Mouse (Mus musculus): ENCODE results near the gene Sox5.

Sox5 gene

DNA sequence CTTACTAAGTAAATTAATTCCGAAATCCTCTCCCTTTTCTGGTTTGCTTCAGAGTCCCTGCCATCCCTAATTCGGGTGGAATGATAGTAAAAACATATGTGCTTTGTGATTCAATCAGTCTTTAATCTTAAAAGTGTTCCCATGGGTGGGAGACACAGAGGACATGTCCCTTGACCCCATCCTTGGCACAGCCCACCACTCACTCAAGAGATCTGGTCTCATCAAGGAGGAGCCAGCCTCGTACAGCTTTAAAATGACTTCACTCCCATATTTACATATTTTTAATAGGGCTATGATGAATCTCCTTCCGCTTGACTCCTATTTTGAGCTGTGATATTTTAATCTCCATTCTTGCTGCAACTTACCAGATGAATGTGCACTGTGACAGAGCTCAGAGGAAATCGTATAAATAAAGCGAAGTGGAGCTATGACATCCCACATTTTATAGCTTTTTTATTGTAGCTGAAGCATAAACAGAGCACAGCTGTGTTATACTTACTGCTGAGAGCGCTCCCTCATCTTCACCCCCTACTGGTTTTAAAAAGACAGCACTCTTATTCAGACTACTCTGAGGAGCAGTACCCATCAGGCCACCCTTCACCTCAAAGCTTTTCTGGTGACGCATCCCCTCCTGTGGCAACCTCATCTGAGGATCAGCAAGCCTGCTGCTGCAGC is 185.1 kb downstream of the Sox5 start:
- no peak for DNase-seq (ENCODE audit: extremely low read depth, low read depth, low spot score)

DNA sequence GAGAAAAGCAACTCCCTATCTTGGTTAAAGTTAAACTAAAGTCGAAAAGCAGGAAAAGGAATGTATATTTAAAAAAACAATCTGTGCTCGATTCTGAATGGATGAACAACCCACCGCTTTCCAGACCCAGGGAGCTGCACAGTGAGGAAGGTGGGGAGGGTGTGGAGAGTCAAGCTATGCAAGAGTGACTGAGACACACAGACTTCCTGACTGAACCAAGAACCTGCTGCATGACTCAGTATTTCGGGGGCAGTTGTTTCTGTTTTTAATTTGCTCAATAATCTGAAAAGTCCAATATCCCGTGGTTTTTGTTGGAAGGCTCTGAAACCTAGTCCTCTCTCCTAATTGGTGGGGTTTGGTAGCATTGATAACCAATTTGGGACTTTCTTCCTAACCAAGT is 196.9 kb downstream of the Sox5 start:
- no peak for DNase-seq (ENCODE audit: extremely low read depth, low read depth, low spot score)

GRCm38 (mm10) chr6:144584074-144584840 is 197.5 kb downstream of the Sox5 start:
- DNase-seq (ENCODE audit: extremely low read depth, low read depth, low spot score), result no peak

DNA sequence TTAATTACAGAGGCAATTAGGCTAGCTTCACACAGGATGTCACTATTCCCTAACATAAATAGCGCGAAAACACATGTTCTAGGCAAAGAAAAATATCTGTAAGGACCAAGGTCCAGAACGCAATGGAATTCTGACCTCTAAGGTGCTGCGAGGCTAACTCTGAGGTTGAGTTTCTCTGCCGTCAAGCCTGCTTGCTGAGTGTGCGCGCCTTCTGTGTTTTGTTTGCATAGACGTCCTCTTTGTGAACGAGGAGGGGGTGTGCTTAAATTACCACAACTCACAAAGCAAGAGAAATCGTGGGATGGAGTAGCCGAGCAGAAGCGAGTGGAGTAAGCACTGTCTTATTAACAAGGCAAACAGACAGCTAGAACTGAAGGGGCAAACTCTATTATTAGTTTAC is 202.5 kb downstream of the Sox5 start:
- no peak for DNase-seq (ENCODE audit: extremely low read depth, low read depth, low spot score)

GRCm38 (mm10) chr6:144570850-144571249 is 210.9 kb downstream of the Sox5 start:
- no peak for DNase-seq (ENCODE audit: extremely low read depth, low read depth, low spot score)

DNA sequence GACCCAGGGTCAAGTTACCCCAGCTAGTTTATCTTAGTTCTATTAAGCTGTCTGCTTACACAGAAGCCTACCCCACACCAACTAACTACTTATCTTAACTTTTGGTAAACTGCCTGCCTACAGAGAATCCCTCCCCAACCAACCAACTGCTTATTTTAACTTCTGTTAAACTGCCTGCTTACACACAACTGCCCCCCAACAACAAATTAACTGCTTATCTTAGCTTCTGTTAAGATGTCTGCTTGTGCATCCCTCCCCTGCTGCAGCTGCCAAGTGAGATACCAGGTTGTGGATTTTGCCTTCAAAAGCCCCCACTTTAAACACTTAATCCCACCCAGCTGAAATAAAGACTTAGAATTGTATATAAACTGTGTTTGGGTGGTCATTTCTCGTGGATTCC is 215.9 kb downstream of the Sox5 start:
- no peak for DNase-seq (ENCODE audit: extremely low read depth, low read depth, low spot score)

DNA sequence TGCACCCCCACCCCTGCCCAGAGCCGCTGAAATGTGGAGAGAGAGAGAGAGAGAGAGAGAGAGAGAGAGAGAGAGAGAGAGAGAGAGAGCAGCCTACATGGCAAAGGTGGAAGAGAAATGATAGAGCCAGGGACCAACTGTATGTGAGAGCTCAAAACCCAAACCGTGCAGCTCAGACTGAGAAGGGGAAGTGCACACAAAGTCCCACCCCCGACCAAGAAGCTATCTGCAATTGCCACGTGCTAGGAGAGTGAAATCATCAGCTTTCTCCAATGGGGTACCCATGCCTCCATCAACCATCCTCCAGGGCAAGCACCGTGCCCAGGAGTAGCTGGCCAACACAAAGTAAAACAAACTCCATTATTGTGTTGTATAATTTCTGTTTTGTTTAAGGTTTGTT is 220.1 kb downstream of the Sox5 start:
- DNase-seq (ENCODE audit: extremely low read depth, low read depth, low spot score), result no peak

DNA sequence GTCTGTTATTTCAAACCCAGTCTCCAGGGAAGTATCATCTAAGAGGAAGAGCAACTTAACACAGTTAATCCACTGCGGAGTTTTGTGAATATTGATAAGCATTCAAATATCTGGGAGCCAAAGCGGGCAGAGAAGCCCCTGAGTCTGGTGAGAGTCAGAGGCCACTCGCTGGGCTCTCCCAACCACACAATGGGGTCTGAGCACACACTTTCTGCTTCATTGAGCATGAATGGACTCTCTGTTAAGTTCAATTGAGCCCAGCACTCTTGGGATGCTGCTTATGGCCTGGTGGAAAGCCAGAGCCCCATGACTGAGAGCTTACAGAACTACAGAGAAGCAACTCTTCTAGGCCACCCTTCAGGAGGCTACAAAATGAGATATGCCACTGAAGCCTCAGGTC is 221.6 kb downstream of the Sox5 start:
- DNase-seq (ENCODE audit: extremely low read depth, low read depth, low spot score), result no peak

DNA sequence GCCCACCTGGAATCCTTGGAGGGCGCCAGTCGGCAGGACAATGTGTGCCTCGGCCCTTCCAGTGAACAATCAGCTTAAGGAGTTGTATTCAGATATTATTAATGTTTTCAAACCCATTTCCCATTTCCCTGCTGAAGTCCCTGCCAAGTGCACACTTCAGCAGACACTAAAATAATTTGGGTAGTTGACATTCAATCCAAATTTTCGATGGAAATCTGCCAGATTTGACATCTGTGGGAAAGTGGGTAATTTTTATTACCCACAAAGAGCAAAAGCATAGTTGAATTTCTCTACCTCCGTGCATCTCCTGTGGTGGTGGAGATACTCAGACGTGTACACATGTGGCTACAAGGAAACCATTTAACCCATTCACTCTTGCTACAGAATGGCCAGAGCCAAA is 228.3 kb downstream of the Sox5 start:
- DNase-seq (ENCODE audit: extremely low read depth, low read depth, low spot score), result no peak

DNA sequence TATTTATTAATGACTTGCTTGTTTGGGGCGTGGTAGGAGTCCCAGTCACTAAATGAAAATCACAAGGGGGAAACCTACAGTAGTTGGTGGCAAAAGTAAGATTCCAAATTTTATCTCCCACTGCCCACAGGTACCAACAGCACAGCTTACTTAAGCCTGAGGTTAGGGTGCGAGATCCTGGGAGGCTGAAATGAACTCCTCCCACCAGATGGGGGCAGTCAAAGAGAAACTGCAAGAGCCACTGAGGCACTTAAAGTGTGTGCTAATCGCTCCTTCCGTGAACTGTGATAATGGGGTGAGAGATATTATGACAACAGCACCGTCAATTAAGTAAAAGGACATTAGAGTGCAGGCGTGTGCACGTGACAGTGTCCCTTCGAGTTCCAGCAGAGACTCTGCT is 232.8 kb downstream of the Sox5 start:
- DNase-seq (ENCODE audit: extremely low read depth, low read depth, low spot score), result no peak

DNA sequence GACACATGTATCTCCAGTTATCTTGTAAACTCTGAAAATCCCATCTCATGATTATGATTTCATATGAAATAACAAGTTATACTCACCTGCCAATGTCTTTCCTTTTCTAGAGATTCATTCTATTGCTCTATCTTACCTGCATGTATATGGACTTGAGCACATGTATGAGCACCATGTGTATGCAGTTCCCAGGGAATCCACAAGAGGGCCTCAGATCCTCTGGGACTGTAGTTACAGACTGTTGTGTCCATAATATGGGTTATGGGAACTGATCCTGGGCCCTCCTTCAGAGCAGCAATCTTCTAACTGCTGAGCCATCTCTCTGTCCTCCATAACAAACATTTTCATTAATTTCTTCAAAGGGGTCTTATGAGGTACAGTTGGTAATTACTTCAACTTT is 234.6 kb downstream of the Sox5 start:
- DNase-seq (ENCODE audit: extremely low read depth, low read depth, low spot score), result no peak

- no peak for DNase-seq (ENCODE audit: extremely low read depth, low read depth, low spot score)
Observed at GRCm38 (mm10) chr6:144545549-144545948, 236.2 kb downstream of the Sox5 start.

DNA sequence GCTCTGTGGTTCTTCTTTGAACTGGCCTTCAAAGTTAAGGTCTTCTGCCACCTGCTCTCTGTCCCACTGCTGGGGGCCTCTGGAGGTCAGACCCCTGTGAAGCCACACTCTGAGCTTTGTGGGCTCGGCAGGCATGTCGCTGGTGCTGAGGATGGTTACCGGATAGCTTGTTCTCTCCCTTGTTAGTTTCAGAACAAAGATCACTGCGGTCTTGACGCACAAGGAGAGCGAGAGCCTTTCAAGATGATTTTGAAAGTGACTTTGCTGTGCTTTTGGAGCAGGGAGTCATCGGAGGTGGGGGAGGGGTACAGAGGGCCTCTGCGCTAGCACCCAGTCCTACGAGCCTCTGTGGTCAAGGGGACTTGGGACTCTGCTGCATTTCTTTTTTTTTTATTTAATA is 240.5 kb downstream of the Sox5 start:
- no peak for DNase-seq (ENCODE audit: extremely low read depth, low read depth, low spot score)

DNA sequence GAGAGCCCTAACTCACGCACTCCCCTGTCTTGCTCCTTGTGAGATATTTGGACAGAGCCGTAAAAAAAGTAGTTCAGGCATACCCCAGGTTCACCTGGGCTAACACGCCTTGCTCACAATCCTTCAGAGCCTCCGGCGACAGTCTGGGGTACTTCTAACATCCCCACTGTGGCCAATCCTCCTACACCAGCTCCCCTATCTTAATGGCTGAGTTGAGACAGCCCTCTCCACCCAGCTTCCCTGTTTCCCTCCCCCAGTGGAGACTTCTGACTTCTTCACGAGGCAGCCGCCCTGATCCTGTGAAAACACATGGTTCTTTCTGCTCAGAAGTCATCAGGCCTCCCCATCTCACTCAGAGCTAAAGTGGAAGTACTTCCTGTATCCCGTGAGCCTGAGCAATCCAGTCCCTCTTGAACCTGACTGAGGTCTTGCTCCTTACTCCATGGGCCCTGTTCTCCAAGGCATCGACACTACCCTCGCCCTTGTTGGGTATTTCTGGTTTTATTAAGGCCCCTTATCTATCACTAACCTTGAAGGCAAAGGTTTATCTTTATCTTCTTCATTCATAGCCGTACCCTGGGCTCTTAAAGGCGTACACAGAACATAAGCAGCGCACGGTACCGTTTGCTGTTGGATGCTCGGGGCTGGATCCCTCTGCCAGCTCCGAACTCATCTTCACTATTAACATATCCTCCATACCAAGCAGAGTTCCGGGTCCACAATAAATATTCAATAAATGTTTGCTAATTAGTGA is 242.2 kb downstream of the Sox5 start:
- DNase-seq (ENCODE audit: extremely low read depth, low read depth, low spot score), result no peak

- no peak for DNase-seq (ENCODE audit: extremely low read depth, low read depth, low spot score)
Observed at GRCm38 (mm10) chr6:144523479-144523878, 258.3 kb downstream of the Sox5 start.

DNA sequence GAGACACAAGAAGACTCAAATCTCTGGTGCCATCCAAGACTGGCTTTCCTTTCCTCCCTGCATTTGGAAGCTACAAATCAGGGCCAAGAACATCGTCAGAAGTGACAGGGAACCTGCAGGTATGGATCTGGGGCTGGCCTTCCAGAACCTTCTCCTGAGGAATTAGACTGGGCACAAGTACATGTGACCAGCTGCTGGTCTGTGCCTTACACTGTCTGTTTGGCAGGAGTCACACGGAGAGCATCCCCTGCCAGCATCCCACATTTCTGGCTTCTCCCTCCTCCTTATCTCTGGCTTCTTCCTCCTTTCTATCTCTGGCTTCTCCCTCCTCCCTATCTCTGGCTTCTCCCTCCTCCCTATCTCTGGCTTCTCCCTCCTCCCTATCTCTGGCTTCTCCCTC is 263.0 kb downstream of the Sox5 start:
- no peak for DNase-seq (ENCODE audit: extremely low read depth, low read depth, low spot score)

DNA sequence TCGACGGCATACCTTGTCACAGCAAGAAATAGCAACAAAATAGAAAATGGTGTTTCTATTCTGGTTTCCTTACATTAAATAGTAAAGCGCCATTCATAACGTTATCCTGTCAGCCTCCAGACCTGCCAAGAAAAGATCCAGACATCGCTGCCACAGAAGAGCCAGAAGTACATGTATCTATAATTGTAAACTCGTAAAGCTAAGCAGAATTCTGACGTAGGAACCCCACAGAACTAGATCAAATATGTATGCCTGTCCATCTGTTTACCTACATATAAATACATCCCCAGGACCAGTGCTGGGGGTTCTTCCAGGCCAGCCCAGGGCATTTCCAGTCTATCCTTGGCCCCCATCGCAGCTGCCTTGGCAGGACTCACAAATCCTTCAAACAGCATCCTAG is 265.9 kb downstream of the Sox5 start:
- DNase-seq (ENCODE audit: extremely low read depth, low read depth, low spot score), result no peak

DNA sequence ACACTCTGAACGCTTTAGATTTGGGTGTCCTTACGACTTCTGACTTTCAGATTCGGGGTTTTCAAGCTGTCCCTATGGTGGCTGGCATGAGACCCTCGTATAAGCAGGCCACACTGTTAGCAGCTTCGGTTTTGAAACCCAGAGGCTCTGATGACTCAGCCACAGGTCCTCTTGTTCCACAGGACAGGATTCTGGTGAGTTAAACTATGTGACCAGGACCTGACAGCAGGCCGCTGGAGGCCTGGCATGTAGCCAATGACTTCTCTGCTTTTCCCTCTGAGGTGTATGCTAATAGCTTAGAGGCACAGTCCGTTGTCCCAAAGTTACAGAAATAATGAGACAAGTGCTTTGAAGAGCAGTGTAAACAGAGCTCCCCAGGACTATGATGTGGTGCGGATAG is 268.0 kb downstream of the Sox5 start:
- no peak for DNase-seq (ENCODE audit: extremely low read depth, low read depth, low spot score)

DNA sequence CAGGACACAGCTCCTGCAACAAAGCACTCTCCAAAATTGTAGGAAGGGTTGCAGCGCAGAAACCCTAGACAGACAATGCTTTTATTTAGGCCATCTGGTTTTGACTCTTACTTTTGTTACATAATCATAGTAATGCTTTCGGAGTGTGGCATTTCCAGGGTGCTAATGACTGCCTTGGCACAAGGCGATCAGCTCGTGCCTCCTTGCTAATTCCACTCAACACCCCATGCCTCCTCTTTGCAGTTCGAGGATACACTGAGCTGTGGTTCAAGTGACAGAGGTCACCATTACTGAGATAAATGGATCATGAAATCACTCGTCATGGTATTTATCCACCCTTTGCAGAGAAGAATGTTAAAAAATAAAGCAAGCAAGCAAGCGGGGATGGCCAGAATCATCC is 269.9 kb downstream of the Sox5 start:
- no peak for DNase-seq (ENCODE audit: extremely low read depth, low read depth, low spot score)

DNA sequence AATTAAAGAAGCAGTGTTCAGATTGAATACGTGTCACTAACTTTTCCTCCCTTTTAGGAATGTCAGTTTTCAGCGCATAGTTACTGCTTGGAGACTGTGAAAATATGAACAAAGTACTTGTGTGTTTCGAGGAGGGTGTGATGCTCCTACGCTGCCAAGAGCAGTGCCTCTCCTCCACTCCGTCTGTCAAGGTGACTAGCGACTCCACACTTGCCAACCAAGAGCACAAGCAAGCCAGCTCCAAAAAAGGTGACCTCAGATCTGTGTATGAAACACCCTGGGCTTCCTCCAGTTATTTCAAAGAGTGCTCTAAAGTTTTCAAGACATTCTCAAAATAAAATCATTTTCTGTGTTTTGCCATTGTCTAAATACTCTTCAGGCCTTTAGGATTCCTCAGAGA is 271.6 kb downstream of the Sox5 start:
- no peak for DNase-seq (ENCODE audit: extremely low read depth, low read depth, low spot score)

- DNase-seq (ENCODE audit: extremely low read depth, low read depth, low spot score), result no peak
Observed at GRCm38 (mm10) chr6:144504197-144504551, 277.6 kb downstream of the Sox5 start.
